Mouse (Mus musculus) neural tube, embryonic 11.5 days (tissue): ENCODE results near the gene Dennd5a. TPM values are rescaled to one million over a fixed set of nuclear protein-coding genes. Genes with fewer than 3 reads are reported as not detected.

ENCODE experiments used
- ATAC-seq: fragments of 200-750 bp; cut with Nextera tagmentation; 2 replicates; pipeline ENCODE4 v1.8.0; 2017; ENCODE audit warnings: moderate number of reproducible peaks, mild to moderate bottlenecking, moderate TSS enrichment, moderate library complexity; ENCODE audit not compliant: insufficient read depth, low FRiP score, low TSS enrichment
- DNase-seq: peaks from one replicate; pipeline ENCODE4 v3.0.0-alpha.2; 2015; ENCODE audit warnings: low spot score
- H3K27ac ChIP-seq: fragments of 300-500 bp; sonication (generic); 2 replicates; pipeline ENCODE4 v1.5.1; 2014; ENCODE audit warnings: low read depth, mild to moderate bottlenecking, low read length
- H3K27me3 ChIP-seq: fragments of 300-500 bp; sonication (generic); 2 replicates; pipeline ENCODE4 v1.6.1; 2014; ENCODE audit warnings: mild to moderate bottlenecking, low read length, mixed read lengths; ENCODE audit not compliant: control insufficient read depth, insufficient read depth
- H3K36me3 ChIP-seq: fragments of 300-500 bp; sonication (generic); 2 replicates; pipeline ENCODE4 v1.6.1; 2014; ENCODE audit warnings: mild to moderate bottlenecking, low read length, moderate library complexity, mixed read lengths; ENCODE audit not compliant: control insufficient read depth, insufficient read depth
- H3K4me1 ChIP-seq: fragments of 300-500 bp; sonication (generic); 2 replicates; pipeline ENCODE4 v1.6.1; 2014; ENCODE audit warnings: low read length, mixed read lengths; ENCODE audit not compliant: control insufficient read depth, insufficient read depth
- H3K4me2 ChIP-seq: fragments of 300-500 bp; sonication (generic); 2 replicates; pipeline ENCODE4 v1.6.1; 2014; ENCODE audit warnings: low read depth, mild to moderate bottlenecking, moderate library complexity
- H3K4me3 ChIP-seq: fragments of 300-500 bp; sonication (generic); 2 replicates; pipeline ENCODE4 v1.5.1; 2014; ENCODE audit warnings: low read depth, low read length
- H3K9ac ChIP-seq: fragments of 300-500 bp; sonication (generic); 2 replicates; pipeline ENCODE4 v1.6.1; 2014; ENCODE audit warnings: mild to moderate bottlenecking, low read length
- H3K9me3 ChIP-seq: fragments of 300-500 bp; sonication (generic); 2 replicates; pipeline ENCODE4 v1.6.1; 2016; ENCODE audit warnings: low read length; ENCODE audit not compliant: control insufficient read depth
- WGBS: fragments of 180-500 bp; shearing (Covaris S2); extraction: QIAGEN DNeasy Blood & Tissue Kit; methylation state at CpG from one replicate; pipeline ENCODE4 v1.1.7; 2014; 5-methylcytosine and 5-hydroxymethylcytosine counted together
- polyA plus RNA-seq: library from polyadenylated mRNA; unstranded; fragments of >200 nt; fragmentation: Nextera tagmentation; extraction: Ambion mirVana; gene quantifications from 2 replicates; pipeline ENCODE4 v1.2.1, GENCODE M21; 2014

Gene Dennd5a
- polyA plus RNA-seq, 1 experiment from 2014 or later = 56.7 TPM

GRCm38 (mm10) chr7:109866643-109867042, 93.6 kb downstream of the Dennd5a start:
- Histone ChIP-seq H3K4me3 (no peak overlapping the region), H3K4me2 (no peak overlapping the region), H3K27ac (peak overlapping the region; percentile 72; the same call in 1 of the 2 replicates), H3K4me1 (peaks cover 26% of the 10 kb centered on the region), H3K9me3 (no peaks in the 10 kb centered on the region), H3K9ac (no peak overlapping the region), H3K36me3 (no peaks in the 10 kb centered on the region), H3K27me3 (peaks cover 3% of the 10 kb centered on the region; the same call in 1 of the 2 replicates)
- ATAC-seq (peak; percentile 62), DNase-seq (peak; percentile 45)
- 34% methylated on average over 3 of the region's 3 CpGs for WGBS

DNA sequence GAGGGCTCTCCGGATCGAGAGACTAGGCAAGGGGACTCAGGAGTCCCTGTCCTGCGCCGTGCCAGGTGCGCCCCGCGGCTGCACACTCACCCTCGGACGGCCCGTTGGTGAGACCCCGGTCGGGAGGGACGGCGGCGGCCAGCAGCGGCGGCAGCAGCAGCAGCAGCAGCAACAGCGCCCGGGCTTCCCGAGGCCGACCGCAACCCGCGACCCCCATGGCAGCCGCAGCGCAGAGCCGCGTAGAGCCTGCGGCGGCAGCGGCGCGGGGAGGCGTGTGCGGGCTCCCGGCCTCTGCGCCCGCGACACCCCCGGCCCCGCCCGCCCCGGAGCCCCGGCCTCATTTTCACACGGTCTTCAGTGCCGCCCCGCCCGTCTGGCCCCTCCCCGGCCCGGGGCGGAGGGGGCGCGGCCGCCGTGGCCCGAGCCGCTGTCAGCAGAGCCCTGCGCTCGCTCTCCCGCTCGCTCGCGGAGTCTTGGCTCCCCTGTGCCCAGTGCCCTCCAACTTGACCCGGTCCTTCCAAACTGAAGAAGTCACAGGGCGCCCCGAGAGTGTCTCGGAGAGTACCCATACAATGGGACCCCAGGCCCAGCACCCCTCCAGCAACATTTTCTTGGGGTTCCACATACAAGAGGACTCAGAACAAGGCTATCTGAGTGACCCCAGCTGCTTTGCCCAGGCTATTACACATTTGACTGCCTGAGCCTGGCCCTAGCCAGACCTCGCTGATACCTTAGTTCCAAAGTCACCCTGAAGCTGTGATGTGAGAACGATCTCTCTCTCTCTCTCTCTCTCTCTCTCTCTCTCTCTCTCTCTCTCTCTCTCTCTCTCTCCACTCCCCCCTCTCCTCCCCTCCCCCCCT, 94.7 kb downstream of the Dennd5a start, which contains the start of gene Scube2:
TSS of gene Scube2 (minus strand) at position 310 of the 860 bp plus-strand sequence.
- Histone ChIP-seq H3K4me2 (peak within 1 kb of the TSS; percentile 91), H3K27ac (peak within 1 kb of the TSS; percentile 72), H3K4me1 (peaks cover 26% of the 10 kb centered on the region), H3K36me3 (no peaks in the 10 kb centered on the region), H3K9ac (peak within 1 kb of the TSS; percentile 75), H3K4me3 (peak within 1 kb of the TSS; percentile 70), H3K27me3 (peaks cover 3% of the 10 kb centered on the region; the same call in 1 of the 2 replicates), H3K9me3 (no peaks in the 10 kb centered on the region)
- ATAC-seq = peak; percentile 59
- under 1% methylated on average over 46 of the region's 69 CpGs for WGBS
- DNase-seq = peak; percentile 63

GRCm38 (mm10) chr7:109863561-109863960, 96.7 kb downstream of the Dennd5a start:
- Histone ChIP-seq H3K27me3 (peaks cover 3% of the 10 kb centered on the region; the same call in 1 of the 2 replicates), H3K4me1 (peaks cover 26% of the 10 kb centered on the region), H3K36me3 (no peaks in the 10 kb centered on the region), H3K4me2 (peak overlapping the region; percentile 91), H3K4me3 (peak overlapping the region; percentile 70), H3K9ac (peak overlapping the region; percentile 29; the same call in 1 of the 2 replicates), H3K27ac (no peak overlapping the region), H3K9me3 (no peaks in the 10 kb centered on the region)
- ATAC-seq = no peak
- no peak for DNase-seq
- WGBS = 17% methylated on average over 4 of the region's 4 CpGs

- H3K27ac ChIP-seq = no peak overlapping the region
- no peak for ATAC-seq
- H3K4me2 ChIP-seq = no peak overlapping the region
- H3K4me1 ChIP-seq = peaks cover 8% of the 10 kb centered on the region
- whole genome bisulfite sequencing = 81% methylated on average over 7 of the region's 7 CpGs
- H3K9ac ChIP-seq = no peak overlapping the region
- H3K4me3 ChIP-seq = no peak overlapping the region
- no peaks in the 10 kb centered on the region for H3K36me3 ChIP-seq
- peaks cover 3% of the 10 kb centered on the region; the same call in 1 of the 2 replicates for H3K27me3 ChIP-seq
- no peak for DNase-seq
- H3K9me3 ChIP-seq = no peaks in the 10 kb centered on the region
Observed at GRCm38 (mm10) chr7:109860162-109860561, 100.1 kb downstream of the Dennd5a start.

DNA sequence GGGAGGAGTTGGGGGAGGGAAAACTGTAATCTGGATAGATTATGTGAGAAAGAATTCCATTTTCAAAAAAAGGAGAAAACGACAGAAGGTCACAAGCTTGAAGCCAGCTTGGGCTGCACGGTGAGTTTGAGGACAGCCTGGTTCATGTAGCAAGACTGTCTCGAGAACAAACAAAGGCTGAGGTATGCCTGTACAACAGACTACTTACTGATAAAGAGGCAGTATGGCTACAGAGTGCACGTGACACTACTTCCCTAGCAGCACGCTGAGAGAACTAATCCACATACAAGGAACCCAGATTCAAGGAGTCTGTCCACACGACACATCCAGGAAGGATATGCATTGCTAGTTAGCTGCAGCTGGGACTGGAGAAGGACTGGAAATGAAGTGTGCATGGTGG, 100.9 kb downstream of the Dennd5a start:
- Histone ChIP-seq H3K4me2 (no peak overlapping the region), H3K9ac (no peak overlapping the region), H3K27ac (no peak overlapping the region), H3K36me3 (no peaks in the 10 kb centered on the region), H3K27me3 (peaks cover 1% of the 10 kb centered on the region; the same call in 1 of the 2 replicates), H3K9me3 (no peaks in the 10 kb centered on the region), H3K4me1 (peaks cover 3% of the 10 kb centered on the region; the same call in 1 of the 2 replicates), H3K4me3 (no peak overlapping the region)
- DNase-seq = no peak
- ATAC-seq = no peak
- 80% methylated on average over 6 of the region's 6 CpGs for WGBS

DNA sequence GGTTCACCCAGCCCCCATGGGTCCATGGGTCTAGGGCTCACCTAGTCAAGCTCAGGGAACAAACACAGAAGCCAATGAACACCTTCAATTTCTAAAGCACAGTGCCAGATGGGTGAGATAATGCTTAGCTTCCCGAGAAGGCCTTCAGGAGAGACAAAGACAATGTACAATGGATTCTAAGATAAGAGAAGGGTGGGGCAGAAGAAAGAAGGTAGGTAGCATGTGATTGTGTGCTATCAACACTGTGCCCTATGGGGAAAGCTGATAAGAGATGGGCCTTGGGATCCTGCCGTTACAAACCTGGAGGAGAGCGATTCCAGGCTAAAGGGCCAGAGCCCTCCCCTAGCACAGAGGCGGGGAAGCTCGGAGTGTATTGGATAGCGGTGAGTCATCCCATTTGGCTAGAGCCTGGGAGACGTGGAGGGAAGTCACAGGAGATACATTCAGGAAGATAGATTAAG, 107.5 kb downstream of the Dennd5a start:
- no peaks in the 10 kb centered on the region for H3K36me3 ChIP-seq
- no peak overlapping the region for H3K27ac ChIP-seq
- 60% methylated on average over 7 of the region's 7 CpGs for WGBS
- DNase-seq (no peak), ATAC-seq (no peak)
- H3K9me3 ChIP-seq = no peaks in the 10 kb centered on the region
- H3K9ac ChIP-seq = no peak overlapping the region
- H3K4me3 ChIP-seq = no peak overlapping the region
- no peak overlapping the region for H3K4me2 ChIP-seq
- peaks cover 19% of the 10 kb centered on the region for H3K4me1 ChIP-seq
- H3K27me3 ChIP-seq = no peaks in the 10 kb centered on the region

GRCm38 (mm10) chr7:109852017-109852416, 108.3 kb downstream of the Dennd5a start:
- Histone ChIP-seq H3K27ac (no peak overlapping the region), H3K4me3 (no peak overlapping the region), H3K9me3 (no peaks in the 10 kb centered on the region), H3K9ac (no peak overlapping the region), H3K4me2 (no peak overlapping the region), H3K27me3 (no peaks in the 10 kb centered on the region), H3K4me1 (peaks cover 19% of the 10 kb centered on the region), H3K36me3 (no peaks in the 10 kb centered on the region)
- DNase-seq (no peak), ATAC-seq (no peak)
- 89% methylated on average over 7 of the region's 7 CpGs for WGBS

DNA sequence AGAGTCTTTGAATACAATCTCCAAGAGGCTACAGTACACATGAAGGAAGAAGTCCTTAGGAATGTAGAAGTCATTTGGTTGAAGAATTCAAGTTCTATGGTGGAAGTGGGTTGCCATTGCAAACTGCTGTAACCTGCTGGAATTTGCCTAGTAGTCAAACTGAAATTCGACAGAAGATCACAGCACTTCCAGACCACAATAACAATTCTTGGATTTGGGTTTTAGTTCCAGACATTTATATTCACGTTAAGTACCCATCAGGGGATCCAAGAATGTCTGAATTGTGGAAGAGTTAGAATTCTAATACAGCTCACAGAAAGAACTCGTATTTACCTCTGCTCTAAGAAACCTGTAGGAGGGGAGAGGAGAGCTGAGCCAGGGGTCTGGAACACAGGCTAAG, 109.7 kb downstream of the Dennd5a start:
- DNase-seq (no peak), ATAC-seq (no peak)
- no peaks in the 10 kb centered on the region for H3K36me3 ChIP-seq
- H3K9me3 ChIP-seq = no peaks in the 10 kb centered on the region
- 57% methylated on average over 3 of the region's 3 CpGs for WGBS
- peaks cover 19% of the 10 kb centered on the region for H3K4me1 ChIP-seq
- H3K4me3 ChIP-seq = no peak overlapping the region
- H3K9ac ChIP-seq = no peak overlapping the region
- peak overlapping the region; percentile 23; the same call in 1 of the 2 replicates for H3K27ac ChIP-seq
- no peak overlapping the region for H3K4me2 ChIP-seq
- H3K27me3 ChIP-seq = no peaks in the 10 kb centered on the region
